Mouse (Mus musculus) c-Kit-positive CD71-positive TER-119-negative erythroid progenitor cells, embryonic 14.5 days (primary cell): Measurements from ENCODE around the gene Shq1.

Source experiments
- DNase-seq: peaks from one replicate; pipeline ENCODE4 v3.0.0-alpha.2; 2013; ENCODE audit warnings: low read depth

The Shq1 gene

DNA sequence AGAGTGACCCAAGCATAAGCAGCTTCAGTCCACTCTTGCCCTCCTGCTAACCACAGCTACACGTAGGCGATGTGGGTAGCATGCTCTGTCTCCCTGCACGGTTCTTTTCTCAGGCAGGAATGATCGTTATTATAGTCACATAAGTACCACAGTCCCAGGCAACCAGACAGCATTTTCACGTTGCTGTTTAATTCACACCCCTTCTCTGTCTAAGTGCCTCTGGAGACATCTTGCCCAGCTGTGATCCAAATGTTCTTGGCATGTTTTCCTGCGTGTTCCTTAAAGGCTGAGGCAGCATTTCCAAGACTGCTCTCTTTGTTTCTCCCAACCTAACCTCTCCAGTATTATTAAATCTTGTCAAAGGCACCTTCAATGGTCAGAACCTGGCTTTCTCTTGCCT is 67.3 kb downstream of the Shq1 start:
- DNase-seq: no peak

DNA sequence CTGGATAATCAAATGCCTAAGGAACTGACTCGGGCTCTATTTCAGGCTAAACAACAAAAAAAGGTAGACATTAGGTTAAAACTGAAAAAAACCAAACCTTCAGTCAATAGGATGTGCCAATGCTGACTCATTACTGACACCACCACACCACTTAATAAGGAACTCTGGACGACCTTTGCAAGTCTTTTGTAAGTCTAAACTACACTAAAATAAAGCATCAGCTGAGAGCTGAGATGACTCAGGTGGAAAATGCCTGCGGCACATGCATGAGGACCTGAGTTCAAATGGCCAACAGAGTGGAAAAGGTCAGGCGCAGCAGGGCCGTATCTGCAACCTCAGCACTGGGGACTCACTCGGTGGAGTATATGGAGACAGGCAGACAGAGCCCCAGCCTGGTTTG is 69.3 kb downstream of the Shq1 start:
- no peak for DNase-seq

DNA sequence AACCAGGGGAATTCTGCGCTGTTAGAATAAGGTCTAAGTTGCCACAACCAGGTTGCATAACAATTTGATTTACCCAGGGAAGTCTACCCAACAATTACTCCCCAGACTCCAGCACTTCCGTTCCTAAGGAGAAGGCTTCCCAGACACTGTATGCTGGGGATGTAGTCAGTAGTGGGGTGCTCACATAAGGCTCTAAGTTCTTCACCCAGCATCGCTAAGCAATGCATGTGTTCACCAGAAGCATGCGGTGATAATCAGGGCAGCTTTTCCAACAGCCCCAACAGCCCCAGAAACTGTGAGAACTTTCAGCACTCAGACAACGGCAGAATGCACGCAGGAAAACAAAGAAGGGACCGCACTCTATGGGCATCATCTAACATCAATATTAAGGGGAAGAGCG is 77.1 kb downstream of the Shq1 start:
- DNase-seq: no peak

DNA sequence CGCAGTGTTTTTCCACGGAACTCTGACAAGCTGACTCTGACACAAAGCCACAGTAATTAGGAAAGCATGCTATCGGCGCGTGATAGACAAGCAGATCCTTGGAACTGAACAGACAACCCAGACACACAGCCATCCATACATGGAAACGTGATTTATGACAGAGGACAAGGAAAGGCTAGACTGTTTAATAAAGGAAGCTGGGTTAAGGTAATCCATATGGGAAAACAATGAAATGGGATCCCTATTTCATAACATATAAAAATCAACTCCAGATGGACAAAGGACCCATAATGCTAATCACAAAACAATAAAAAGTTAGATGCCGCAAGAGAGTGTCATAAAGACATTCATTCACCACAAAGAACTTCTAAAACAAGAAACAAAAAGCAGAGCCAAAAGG is 78.0 kb downstream of the Shq1 start:
- no peak for DNase-seq

DNA sequence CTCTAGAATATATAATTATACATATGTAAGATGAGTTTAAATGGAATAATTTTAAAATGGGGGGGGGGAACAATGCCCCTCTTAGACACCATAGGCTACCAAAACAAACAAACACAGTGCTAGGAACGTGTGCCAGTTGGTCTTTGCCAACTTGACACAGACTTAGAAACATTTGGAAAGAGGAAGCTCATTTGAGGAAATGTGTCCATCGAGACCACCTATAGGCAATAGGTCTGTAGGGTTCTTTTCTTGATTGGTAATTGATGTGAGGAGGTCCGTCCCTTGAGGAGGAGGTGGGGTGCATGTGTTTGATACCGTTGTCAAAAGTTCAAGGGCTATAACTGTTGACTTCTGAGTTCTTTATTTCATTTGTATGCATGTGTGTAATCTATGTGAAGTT is 80.4 kb downstream of the Shq1 start:
- DNase-seq: no peak

DNA sequence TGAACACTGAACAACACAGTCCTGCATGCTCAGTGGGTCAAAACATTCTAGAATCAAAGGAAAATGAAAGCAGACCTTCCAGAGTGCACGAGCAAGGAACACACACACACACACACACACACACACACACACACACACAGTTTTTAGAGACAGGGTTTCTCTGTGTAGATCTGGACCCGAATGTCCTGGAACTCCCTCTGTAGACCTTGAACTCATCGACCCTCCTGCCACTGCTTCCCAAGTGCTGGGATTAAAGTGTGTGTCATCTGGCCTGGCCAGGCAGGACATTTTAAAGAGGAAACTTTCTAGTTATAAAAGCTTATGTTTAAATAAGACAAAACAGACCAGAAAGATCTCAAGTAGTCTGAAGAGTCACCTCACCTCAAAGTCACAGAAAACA is 82.1 kb downstream of the Shq1 start:
- no peak for DNase-seq

DNA sequence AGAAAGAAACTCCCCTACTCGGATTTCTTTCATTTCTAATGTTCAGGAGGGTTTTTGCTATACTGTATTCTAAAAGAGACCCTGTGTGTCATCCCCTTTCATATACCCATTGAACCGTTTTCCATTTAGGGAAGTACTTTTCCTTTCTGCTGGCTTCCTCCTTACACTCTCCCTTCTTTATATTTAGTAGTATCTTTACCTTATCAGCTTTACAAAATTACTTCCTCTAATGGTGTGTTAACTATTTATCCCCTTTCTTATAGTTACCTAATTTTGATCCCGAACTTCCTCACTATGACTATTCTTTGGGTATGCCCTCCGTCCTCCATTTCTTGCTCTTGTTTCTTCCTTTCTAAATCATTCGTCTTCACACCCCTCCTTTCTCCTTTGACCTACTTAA is 84.2 kb downstream of the Shq1 start:
- DNase-seq: no peak

DNA sequence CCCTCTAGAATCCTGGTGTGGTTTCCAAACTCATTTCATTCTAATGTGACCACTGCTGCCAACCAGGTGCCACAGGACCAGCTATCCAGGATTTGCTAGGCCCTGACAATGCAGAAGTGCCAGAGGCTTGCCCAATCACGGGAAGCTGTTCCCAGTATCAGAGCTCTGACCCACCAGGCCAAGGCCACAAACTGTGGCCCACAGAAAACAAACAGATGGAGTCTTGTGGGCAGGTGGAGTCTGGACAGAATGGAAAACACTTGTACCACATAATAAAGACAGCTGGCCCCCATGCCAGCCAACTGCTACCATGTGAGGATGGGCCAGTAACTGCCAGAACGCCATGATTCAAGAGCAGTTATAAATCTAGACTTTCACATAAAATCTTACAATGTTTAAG is 89.0 kb downstream of the Shq1 start:
- no peak for DNase-seq

DNA sequence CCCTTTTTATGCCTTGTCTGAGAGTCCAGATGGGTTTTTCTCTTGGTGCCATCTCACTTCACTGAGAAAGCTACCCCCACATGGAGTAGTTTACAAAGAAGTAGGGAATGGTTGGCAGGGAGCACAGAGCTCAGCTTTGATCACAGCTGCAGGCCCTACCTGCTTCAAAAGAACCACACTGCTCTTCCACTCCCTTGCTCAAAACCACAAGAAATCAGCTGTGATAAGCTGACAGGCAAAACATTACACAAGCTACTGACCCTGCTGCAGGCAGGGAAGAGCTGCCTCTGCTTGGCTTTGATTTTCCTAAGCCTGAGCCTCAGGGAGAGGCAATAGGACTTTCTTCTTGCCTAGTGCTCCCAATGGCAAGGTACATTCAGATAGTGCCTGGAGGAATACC is 89.9 kb downstream of the Shq1 start:
- DNase-seq: no peak

DNA sequence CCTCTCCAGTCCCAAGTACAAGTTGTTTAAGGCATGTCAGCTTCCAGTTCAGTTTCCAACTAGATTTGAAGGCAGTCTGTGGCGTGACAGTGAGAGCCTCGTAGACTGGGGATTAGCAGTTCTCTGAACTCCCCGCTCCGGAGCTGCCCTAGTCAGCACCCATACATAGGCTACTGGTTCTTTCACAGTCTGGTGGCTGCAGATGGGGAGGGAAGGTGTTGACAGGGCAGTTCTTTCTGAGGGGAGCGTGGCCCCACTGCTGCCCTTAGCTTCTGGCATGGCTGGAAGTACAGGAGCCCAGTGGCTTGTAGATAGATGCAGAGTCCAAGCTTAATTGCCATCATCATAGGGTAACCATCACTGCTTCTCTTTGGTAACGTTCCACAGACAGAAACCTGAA is 93.4 kb downstream of the Shq1 start:
- DNase-seq: no peak

DNA sequence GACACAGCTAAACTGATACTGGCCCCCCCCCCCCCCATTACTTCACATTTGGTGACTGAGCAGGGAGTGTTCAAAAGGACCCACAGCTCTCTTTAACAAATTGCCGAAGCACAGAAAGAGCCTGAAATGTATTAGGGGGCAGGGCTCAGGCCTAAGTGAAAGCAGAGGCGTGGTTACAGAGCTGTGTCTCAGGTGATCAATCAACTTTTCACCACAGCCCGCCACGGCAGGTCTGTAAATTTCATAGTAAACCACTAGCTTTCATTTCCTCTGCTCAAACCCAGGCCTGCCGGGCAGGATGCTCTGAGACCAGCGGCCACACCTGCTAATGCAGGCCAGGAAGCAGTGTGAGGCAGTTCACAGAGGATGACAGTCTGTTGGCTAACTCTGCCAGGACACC is 94.8 kb downstream of the Shq1 start:
- no peak for DNase-seq

DNA sequence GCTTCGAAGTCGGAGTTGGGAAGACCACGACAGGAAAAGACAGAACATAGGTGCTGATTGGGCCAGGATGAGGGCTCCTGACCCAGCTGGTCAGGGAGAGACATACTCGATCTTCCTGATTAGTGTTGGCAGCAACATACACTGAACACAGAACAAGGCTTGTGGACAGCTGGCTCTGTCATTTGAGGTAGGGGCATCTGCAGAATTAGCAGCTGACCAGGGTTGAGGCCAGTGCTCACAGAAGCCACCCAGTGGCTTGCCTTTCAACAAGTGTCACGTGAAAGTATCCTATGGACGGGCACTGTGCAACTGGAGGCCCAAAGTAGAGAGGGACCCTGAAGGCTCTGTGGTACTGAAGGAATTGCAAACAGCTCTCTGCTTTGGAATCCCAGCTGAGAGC is 104.2 kb downstream of the Shq1 start:
- no peak for DNase-seq

DNA sequence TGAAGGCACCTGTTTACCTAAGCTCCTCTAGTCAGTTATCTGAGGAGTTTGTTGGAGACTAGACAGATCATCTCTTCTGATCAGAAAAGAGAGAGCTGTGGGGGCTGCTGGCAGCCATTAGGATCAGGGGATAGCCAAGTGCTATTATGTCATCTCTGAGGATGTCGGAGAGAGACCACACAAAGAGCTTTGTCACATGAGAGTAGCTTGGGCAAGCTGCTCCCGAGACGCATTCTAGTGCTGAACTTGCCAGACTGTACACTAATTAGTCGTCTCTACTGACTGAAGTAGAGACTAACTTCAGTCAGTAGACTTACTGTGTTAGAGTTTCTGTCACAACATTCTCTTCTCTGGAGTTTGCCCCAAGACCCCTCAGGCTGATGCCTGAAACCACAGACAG is 106.4 kb downstream of the Shq1 start:
- no peak for DNase-seq

DNA sequence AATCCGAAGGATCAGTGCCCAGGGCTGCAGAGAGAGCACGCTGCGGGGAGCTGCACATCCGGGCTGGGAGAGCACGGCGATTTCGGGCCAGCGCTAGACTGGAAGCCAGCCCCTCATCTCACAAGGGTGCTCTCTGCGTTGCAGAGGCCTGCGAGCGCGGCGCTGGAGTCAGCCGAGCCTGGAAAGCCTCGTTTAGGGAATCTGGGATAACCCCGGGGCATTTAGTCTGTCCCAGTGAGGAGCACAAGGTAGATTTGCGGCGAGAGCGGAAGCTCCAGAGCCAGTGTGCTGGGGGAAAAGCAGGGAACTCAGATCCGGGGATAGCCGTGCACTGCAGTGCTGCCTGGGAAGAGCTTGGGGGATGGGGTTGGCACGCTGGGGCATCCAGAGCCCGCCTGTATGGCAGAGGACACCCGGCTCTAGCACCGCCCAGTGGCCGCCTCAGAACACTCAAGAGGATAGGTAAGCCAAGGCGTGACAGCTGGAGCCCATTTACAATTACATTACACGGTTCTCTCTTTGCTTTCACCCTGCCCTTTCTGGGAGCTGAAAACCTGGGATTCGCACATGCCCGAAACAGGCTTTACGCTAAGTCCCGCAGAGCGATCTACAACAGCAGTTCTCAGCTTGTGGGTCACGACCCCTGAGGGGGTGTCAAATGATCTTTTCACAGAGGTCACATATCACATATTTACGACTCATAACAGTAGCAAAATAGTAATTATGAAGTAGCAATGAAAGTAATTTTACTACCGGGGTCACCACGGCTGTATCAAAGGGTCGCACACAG is 107.2 kb downstream of the Shq1 start:
- DNase-seq: no peak

DNA sequence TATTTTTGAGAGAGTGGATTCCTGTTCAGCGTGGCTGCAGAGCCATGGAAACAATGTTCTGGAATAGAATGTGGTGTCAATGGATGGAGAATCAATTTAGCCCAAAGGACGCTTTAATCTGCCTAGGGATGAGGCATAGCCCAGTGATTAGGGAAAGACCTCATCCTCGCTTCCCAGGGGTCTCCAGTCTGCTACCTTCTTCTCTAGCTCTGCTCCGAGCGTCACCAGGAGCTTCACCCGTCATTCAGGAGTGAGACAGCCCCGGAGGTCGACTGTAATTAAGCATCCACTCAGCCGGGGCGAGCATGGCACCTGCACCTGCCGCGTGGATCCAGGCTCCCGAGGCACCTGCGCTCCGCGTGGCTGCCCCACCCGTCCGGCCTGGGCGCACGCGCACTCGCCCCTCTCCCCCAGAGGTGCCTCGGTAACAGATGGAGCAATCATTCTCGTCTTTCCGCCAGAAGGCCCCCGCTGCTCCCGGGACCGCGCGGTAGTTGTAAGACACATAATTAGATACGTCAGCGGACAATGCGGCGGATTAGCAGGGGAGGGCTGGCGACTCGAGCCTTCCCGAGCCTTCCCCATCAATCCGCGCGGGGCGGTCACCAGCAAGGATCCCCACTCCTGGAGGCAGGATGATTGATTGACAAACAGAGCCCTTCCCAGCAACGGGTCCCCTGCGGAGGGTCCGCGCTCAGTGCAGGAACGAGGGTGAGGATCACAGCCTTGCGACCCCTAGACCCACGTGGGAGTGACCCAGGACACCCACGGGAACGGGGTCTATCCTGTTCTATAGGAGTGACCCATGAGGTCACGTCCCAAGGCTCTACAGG is 108.0 kb downstream of the Shq1 start:
- DNase-seq: no peak

DNA sequence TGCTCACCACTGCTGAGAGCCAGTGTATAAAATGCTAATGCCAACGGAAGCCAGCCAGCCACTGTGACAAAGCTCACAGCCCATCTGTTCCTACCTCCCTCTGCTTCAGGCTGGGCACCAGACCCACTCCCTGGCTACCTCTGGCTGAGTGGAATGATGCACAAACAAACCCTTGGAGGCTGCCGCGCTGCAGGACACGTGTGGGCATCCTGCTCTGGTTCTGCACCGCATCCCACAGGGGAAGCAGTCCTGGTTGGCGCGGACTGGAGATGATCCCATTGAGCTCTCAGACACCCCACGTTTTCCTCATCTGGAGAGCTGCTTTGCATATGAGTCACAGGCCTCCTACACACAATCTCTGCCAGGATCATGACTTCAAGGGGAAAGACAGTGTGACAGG is 112.9 kb downstream of the Shq1 start:
- no peak for DNase-seq

DNA sequence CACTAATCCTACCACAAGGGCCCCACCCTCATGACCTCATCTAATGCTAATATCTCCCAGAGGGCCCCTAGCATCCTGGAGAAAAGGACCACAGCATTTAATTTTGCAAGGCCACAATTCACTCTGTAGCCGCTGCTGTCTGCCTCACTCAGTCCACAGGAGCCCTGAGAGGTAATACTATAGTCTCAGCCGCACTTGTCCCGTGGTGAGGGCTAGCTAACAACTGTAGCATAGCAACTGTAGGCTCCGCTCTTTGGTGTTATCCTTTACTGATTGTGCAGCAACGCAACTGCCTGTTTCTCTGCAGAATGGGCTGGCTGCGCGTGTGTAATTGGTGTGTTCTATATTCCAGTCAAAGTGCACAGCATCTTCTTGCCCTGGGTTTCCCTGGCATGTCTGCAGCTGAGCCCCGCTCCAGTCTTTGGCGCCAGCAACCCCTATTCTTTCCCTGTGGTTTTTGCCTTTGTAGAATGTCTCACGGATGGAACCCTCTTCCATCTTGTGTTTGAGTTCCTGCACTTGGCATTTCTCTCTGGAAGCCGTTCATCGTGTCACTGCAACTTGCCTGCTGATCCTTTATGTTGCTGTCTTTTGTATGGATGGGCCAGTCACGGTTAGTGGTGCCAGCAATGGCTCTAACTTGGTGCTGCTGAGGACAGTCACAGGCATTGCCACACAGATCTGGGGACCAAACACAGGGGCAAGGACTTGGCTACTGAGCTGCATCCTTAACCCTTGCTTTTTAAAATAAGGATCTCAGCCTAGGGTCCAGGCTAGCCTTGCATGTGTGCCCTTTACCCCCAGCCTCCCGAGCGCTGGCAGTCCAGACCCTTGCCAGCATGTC is 128.6 kb downstream of the Shq1 start:
- no peak for DNase-seq

DNA sequence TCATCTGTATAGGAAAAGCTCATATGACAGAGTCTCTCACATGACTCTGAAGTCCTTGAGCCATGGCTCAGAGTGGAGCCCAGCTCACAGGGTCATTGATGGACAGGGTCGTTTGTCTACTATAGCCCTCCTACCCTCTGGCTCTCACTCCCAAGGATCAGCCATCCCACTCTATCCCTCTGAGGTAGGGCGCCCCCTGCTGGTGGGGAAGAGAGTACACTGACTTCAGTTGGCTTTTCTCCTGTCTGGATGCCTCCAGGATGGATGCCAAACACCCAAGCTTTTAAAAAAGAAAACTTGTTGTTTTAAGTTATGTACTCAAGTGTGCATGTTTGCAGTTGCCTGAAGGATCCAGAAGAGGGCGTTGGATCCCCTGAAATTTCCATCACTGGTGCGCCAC is 131.3 kb downstream of the Shq1 start:
- DNase-seq: no peak

DNA sequence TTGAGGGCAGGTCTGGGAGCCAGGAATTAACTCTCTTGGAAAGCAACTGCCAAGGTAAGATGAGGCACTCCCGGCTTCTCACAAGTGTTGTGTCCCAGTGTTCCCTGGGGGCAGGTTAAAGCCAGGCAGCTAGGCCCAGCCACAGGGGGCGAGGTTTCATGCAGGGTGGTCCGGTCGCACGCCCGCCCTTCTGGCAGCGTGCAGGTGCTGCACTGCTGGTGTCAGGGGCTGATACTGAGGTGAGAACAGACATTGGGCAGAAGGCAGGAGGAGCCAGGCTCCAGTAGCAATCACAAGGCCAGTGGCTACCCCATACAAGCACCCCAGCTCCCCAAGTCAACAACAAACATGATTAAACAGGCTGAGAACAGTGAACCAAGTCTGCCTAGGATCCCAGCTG is 132.4 kb downstream of the Shq1 start:
- no peak for DNase-seq

DNA sequence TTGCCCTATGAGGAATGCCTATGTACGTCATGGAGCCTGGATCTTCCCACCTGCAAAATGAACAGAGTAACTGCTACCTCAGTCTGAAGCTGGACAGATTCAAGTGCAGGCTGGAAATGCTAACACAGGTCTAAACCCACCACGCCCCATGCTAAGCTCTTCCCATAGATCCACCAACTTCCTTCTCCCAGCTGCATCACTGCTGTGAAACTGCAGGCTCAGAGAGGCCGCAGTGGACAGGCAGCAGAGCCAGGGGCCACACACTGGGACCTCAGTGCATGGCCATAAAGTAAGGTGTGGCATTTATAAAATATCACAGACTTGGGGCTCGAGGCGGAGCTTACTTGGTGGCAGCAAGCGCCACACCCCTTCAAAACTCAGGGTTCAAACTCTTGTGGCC is 133.0 kb downstream of the Shq1 start:
- no peak for DNase-seq

DNA sequence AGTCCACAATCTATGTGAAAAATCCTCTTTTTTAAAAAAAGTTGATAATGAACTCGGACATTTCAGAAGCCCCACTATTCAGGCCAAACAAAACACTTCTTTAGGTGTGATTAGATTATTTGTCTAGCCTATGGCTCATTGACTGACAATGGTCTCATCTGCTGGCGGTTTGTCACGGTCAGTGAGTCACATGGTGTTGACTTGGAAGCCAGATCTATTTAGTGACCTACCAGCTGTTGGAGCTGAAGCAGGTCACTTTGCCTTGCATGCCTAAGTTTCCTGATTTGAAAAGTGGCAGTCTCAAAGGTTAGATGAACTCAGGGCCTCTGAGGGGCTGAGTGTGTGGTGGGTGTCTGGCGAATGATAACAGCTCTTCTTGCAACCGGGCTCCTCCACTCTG is 133.9 kb downstream of the Shq1 start:
- DNase-seq: no peak

DNA sequence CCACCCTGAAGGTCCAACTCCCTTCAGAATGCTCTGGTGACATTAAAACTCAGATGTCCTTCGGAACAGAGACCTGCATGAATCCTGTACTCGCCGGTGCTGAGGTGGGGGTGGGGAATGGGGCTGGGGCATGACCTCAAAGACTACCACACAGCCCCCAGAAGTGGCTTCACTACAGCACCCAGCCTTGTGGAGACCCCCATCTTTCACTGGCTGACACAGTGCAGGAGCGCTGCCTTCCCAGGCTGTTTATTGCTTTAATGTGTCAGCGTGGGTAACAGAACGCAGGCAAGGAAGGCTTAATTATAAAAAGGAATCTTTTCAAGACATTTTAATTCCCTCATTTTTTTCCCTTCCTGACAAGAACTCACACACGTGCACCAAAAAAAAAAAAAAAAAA is 137.6 kb downstream of the Shq1 start:
- DNase-seq: no peak

DNA sequence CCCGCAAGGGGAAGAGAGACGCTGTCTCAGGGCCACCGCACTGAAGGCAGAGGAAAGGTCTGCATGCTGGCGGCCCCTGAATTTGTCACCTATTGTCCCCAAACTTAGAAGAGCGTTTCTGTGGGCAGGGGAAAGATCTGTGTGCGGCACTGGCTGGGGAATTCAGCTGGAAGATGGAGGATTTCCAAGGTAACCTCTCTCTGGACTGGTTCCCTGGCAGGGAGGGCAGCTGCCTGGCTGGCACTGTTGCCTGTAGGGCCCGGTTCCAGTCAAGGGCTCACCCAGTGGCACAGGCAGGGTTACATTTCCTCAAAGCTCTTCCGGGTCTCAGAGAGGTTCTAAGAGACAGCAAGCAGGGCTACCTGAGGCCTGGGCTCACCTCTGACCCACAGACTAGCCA is 138.6 kb downstream of the Shq1 start:
- DNase-seq: no peak
